Mouse (Mus musculus) cerebellum, adult 2 months (tissue): ENCODE data around the gene Kcnh6.

Experiments used
- CTCF ChIP-seq: fragments of 200-500 bp; IDR thresholded peaks from 2 replicates; pipeline ENCODE4 v1.5.1; 2011; ENCODE audit warnings: low read depth, mild to moderate bottlenecking, control low read depth, low read length, moderate library complexity, borderline replicate concordance; ENCODE audit not compliant: insufficient read depth
- POLR2A ChIP-seq: fragments of 200-500 bp; IDR thresholded peaks from 2 replicates; pipeline ENCODE4 v1.6.1; 2011; ENCODE audit warnings: low read length, control low read depth, borderline replicate concordance; ENCODE audit not compliant: insufficient read depth

GRCm38 (mm10) chr11:106076321-106076720 lies 68.4 kb downstream of the Kcnh6 start:
- TF ChIP-seq CTCF: peak; percentile 83
- TF ChIP-seq POLR2A: no peak
